Mouse (Mus musculus): ENCODE measurements around the gene Smim4.

DNA sequence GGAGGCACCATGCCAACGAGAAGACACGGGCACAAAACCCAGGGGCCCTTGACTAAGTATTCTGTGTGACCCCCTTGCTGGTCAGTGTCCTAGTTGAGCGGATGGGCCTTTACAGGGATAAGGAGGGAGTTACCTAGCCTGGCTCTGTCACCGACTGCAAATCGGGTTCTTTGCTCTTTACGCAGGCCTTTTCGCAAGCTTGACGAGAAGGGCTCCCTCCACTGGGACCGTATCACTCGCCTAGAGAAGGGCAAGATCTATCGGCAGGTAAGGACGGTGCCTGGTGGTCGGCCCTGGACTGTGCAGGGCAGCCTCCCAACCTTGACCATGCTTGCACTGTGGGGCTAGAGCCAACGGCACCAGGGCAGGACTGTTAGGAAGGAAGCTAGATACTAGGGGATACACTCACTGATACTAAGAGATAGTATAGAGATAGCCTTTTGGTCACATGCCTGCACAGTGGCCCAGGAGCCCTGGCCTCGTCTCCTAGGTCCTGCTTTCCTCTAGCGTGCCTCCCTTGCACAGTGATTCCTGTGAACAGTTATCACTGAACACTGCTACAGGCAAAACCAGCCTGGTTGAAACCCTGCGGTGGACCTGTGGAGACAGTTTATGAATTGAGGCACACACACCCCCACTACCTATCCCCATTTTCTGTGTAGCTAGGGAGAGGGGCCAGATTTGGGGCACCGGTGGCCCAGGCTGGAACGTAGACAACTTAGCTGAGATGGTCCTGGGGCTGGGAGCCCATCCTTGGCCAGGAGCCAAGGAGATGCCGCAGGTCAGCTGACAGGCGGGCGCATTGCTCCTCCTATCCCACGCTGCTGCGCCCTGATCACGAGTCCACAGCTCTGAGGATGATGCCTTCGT is 7.9 kb upstream of the Smim4 start:
- TF ChIP-seq GATA1 (IDR thresholded peaks at IDR 0.05; ENCODE audit: borderline replicate concordance, low read length) (no peak), FLI1 (IDR thresholded peaks at IDR 0.05; ENCODE audit: low read length) (no peak)

All from megakaryocyte, embryonic 14.5 days (primary cell).